Mouse (Mus musculus): ENCODE results near the gene 1700066M21Rik. TPM values are rescaled to one million over a fixed set of nuclear protein-coding genes. Genes with fewer than 3 reads are reported as not detected.

1700066M21Rik gene
- polyA plus RNA-seq, 1 experiment from 2014 or later, result 7.9 TPM

DNA sequence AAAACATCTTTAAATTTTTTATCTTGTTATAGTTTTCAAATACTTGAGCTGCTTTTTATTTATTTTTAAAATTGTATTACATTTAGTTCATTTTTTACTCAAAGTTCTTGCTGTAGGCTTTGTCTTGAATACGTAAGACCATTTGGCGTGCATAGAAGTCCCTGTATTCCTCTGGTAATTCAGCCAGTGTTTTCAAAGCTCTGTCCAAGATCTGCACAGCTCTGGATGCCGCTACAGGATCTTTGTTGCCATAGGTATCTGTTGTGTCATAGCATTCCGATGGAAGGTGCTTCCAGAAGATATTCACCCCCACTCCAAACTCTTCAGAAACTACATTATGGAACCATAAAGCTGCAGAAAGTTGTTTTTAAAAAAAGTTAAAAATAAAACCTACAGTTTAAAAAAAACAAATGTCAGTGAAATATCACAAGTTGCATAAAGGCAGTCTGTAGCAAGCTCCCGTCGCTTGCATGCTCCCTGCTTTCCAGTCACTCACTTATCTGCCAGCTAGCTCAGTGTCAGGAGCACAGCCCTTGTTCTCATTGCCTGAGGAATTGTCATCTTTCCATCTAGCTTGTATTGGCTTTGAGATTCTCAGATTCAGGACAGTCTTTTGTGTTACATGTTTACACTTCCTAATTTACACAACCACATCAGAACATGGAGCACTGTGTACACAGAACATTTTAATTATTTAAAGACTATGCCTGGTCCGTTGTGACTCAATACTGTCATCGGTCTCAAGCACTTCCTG is 11.2 kb downstream of the 1700066M21Rik start:
- Histone ChIP-seq H3K36me3 (ENCODE audit: control insufficient read depth, insufficient read depth) (peaks cover 13% of the 10 kb centered on the region; the same call in 1 of the 2 replicates), H3K27me3 (ENCODE audit: control insufficient read depth, insufficient read depth, low read length) (no peaks in the 10 kb centered on the region), H3K4me1 (ENCODE audit: control insufficient read depth, insufficient read depth, low read length) (no peaks in the 10 kb centered on the region), H3K9ac (ENCODE audit: low read length) (no peak overlapping the region), H3K4me2 (ENCODE audit: low read depth, low read length) (no peak overlapping the region), H3K9me3 (replicated peaks; ENCODE audit: control insufficient read depth, low read length) (no peaks in the 10 kb centered on the region), H3K27ac (ENCODE audit: low read length) (no peak overlapping the region), H3K4me3 (ENCODE audit: low read length) (no peak overlapping the region)
- ATAC-seq (replicated peaks; ENCODE audit: extremely low read depth, insufficient read depth, low FRiP score), result no peak
- 86% methylated on average over 8 of the region's 8 CpGs for WGBS

DNA sequence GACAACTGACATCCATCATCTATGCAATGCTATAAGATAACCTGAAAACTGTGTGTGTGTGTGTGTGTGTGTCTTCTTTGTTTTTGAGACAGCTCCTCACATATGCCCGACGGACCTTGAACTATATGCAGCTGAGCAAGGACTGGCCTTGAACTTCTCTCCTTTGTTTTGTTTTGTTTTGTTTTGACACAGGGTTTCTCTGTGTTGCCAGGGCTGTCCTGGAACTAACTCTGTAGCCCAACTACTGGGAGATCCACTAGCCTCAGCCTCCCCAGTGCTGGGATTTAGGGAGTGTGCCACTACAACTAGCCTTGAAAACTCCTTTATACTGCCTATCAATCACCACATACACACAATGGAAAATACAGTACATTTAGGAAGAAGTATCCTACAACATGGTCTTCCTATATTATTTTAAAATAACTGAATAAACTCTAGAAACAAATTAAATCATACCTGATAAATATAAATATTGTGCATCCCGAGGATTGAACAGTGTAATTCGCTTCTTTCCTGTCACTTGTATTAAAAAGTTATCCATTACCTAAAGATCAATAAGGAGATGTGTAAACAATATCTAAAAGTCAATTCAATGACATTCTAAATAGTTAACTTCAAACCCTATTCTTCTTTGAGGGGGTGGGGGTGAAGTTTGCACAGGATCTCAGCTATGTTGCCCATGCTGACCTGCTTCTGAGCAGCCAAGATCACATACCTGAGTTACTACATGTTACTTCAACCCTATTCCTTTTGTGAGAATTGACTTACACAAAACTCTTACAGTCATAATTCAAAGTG is 13.8 kb downstream of the 1700066M21Rik start:
- Histone ChIP-seq H3K36me3 (ENCODE audit: control insufficient read depth, insufficient read depth) (peaks cover 21% of the 10 kb centered on the region), H3K4me1 (ENCODE audit: control insufficient read depth, insufficient read depth, low read length) (no peaks in the 10 kb centered on the region), H3K9me3 (replicated peaks; ENCODE audit: control insufficient read depth, low read length) (no peaks in the 10 kb centered on the region), H3K27ac (ENCODE audit: low read length) (no peak overlapping the region), H3K27me3 (ENCODE audit: control insufficient read depth, insufficient read depth, low read length) (no peaks in the 10 kb centered on the region), H3K4me3 (ENCODE audit: low read length) (no peak overlapping the region), H3K4me2 (ENCODE audit: low read depth, low read length) (no peak overlapping the region), H3K9ac (ENCODE audit: low read length) (no peak overlapping the region)
- no peak for ATAC-seq (replicated peaks; ENCODE audit: extremely low read depth, insufficient read depth, low FRiP score)
- 89% methylated on average over 4 of the region's 4 CpGs for WGBS

DNA sequence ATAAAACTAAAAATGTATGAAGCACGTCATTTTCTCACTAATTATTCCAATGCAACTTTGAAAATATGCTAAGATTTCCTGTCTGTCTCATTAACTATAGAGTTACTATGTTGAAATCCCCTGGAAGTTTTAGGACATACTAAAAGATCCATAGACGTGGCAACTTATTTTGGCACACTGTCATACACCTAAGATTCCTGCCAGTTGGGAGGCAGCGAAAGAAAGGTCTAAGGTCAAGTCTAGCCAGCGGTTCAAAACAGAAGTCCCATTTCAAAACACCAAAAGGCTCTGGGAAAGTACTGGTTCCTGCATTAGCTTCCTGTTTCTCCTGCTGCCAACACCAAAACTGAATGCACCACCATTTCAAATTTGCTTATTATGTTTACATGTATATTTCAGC is 15.0 kb downstream of the 1700066M21Rik start:
- no peak for ATAC-seq (replicated peaks; ENCODE audit: extremely low read depth, insufficient read depth, low FRiP score)
- 81% methylated on average over 4 of the region's 4 CpGs for WGBS
- no peak overlapping the region for H3K9ac ChIP-seq (ENCODE audit: low read length)
- no peaks in the 10 kb centered on the region for H3K27me3 ChIP-seq (ENCODE audit: control insufficient read depth, insufficient read depth, low read length)
- H3K36me3 ChIP-seq (ENCODE audit: control insufficient read depth, insufficient read depth), result peaks cover 23% of the 10 kb centered on the region
- H3K9me3 ChIP-seq (replicated peaks; ENCODE audit: control insufficient read depth, low read length), result no peaks in the 10 kb centered on the region
- H3K27ac ChIP-seq (ENCODE audit: low read length), result no peak overlapping the region
- no peaks in the 10 kb centered on the region for H3K4me1 ChIP-seq (ENCODE audit: control insufficient read depth, insufficient read depth, low read length)
- no peak overlapping the region for H3K4me3 ChIP-seq (ENCODE audit: low read length)
- no peak overlapping the region for H3K4me2 ChIP-seq (ENCODE audit: low read depth, low read length)

DNA sequence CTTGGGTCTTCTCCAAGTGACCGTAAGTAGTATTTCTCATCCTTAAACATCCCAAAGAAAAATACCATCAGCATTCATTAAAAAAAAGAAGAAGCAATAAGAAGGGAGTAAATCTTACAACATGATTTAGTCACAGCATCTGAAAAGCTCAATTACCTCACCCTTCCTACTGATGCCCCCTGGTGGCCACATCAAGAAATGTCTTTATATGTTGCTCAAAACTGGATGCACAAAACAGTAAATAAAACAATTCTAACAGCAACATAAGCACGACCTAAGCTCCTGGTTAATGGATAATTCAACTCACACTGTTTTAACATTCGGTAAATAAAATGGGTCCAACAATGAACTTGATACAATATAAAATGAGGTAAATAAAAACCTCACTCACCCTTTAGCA is 16.6 kb downstream of the 1700066M21Rik start:
- WGBS, result 59% methylated on average over 3 of the region's 3 CpGs

DNA sequence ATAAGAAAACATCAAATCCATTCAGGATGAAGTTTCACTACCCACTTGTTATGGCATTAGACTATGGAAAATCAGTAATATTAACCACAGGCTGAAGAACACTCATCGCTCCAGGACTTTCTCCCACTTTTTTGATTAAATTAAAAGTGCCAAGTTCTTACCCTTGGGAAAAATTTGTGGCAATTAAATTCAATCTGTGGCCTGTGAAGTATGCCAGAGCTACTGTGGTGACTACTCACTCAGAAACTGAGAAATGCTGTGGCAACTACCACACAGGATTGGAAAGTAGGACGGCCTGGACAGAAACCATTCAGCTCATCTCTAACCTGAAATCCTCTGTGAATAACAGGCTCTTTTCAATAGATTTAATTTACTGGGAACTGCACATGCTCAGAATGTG is 22.9 kb downstream of the 1700066M21Rik start:
- Histone ChIP-seq H3K4me3 (ENCODE audit: low read length) (no peak overlapping the region), H3K4me1 (ENCODE audit: control insufficient read depth, insufficient read depth, low read length) (0 out of 2 replicates have a peak, but pooled peaks cover under 1% of the 10 kb centered on the region), H3K27me3 (ENCODE audit: control insufficient read depth, insufficient read depth, low read length) (no peaks in the 10 kb centered on the region), H3K27ac (ENCODE audit: low read length) (no peak overlapping the region), H3K36me3 (ENCODE audit: control insufficient read depth, insufficient read depth) (peaks cover 17% of the 10 kb centered on the region), H3K4me2 (ENCODE audit: low read depth, low read length) (no peak overlapping the region), H3K9me3 (replicated peaks; ENCODE audit: control insufficient read depth, low read length) (no peaks in the 10 kb centered on the region), H3K9ac (ENCODE audit: low read length) (no peak overlapping the region)
- no peak for ATAC-seq (replicated peaks; ENCODE audit: extremely low read depth, insufficient read depth, low FRiP score)
- WGBS, result 92% methylated on average over 2 of the region's 2 CpGs

More for the DNA sequence above, 16.6 kb downstream of the 1700066M21Rik start:
- Histone ChIP-seq H3K4me1 (ENCODE audit: control insufficient read depth, insufficient read depth, low read length) (no peaks in the 10 kb centered on the region), H3K4me3 (ENCODE audit: low read length) (no peak overlapping the region), H3K9me3 (replicated peaks; ENCODE audit: control insufficient read depth, low read length) (no peaks in the 10 kb centered on the region), H3K27ac (ENCODE audit: low read length) (no peak overlapping the region), H3K36me3 (ENCODE audit: control insufficient read depth, insufficient read depth) (peaks cover 21% of the 10 kb centered on the region), H3K4me2 (ENCODE audit: low read depth, low read length) (no peak overlapping the region), H3K9ac (ENCODE audit: low read length) (no peak overlapping the region), H3K27me3 (ENCODE audit: control insufficient read depth, insufficient read depth, low read length) (no peaks in the 10 kb centered on the region)
- no peak for ATAC-seq (replicated peaks; ENCODE audit: extremely low read depth, insufficient read depth, low FRiP score)

DNA sequence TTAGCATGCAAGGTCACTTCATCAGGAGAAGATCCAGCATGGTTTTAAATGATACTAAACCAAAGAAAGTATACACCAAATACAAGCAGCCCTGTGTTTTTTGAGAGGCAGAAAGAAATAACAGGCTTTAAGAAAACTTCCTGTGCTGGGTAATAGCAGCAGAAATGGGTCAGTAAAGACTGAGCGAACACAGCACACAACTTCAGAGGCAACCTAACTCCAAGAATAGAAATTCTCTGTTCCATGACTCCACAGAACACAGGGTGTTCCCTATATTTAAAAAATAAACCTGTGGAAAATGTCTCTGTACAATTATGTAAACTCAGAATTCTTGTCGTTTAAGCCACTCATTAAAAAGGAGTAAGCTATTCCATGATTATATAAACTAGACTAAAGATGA is 23.5 kb downstream of the 1700066M21Rik start:
- Histone ChIP-seq H3K9me3 (replicated peaks; ENCODE audit: control insufficient read depth, low read length) (no peaks in the 10 kb centered on the region), H3K27ac (ENCODE audit: low read length) (no peak overlapping the region), H3K36me3 (ENCODE audit: control insufficient read depth, insufficient read depth) (peaks cover 14% of the 10 kb centered on the region), H3K4me1 (ENCODE audit: control insufficient read depth, insufficient read depth, low read length) (peaks cover 4% of the 10 kb centered on the region; the same call in 1 of the 2 replicates), H3K9ac (ENCODE audit: low read length) (no peak overlapping the region), H3K4me3 (ENCODE audit: low read length) (no peak overlapping the region), H3K4me2 (ENCODE audit: low read depth, low read length) (no peak overlapping the region), H3K27me3 (ENCODE audit: control insufficient read depth, insufficient read depth, low read length) (no peaks in the 10 kb centered on the region)
- no peak for ATAC-seq (replicated peaks; ENCODE audit: extremely low read depth, insufficient read depth, low FRiP score)
- 93% methylated on average over 2 of the region's 2 CpGs for WGBS

DNA sequence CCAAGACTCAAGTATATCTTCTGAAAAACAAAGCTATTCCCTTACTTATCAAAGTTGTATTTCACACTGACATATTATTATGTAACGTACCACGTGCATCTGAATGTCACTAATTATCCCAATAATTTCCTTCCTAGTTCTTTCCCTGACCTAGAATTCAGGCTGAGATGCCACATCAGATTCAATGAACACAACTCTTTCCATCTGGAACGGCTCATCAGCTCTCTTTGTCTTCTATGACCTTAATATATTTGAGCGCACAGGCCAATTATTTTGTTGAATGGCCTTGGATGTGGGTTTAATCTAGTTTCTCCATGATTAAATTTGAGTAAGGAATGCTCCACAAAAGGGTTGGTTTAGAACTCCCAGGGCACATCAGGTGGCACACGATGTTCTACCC is 24.7 kb downstream of the 1700066M21Rik start:
- ATAC-seq (replicated peaks; ENCODE audit: extremely low read depth, insufficient read depth, low FRiP score), result no peak
- peaks cover 4% of the 10 kb centered on the region; the same call in 1 of the 2 replicates for H3K4me1 ChIP-seq (ENCODE audit: control insufficient read depth, insufficient read depth, low read length)
- H3K4me2 ChIP-seq (ENCODE audit: low read depth, low read length), result no peak overlapping the region
- no peak overlapping the region for H3K9ac ChIP-seq (ENCODE audit: low read length)
- no peaks in the 10 kb centered on the region for H3K27me3 ChIP-seq (ENCODE audit: control insufficient read depth, insufficient read depth, low read length)
- no peak overlapping the region for H3K27ac ChIP-seq (ENCODE audit: low read length)
- WGBS, result 91% methylated on average over 5 of the region's 5 CpGs
- H3K36me3 ChIP-seq (ENCODE audit: control insufficient read depth, insufficient read depth), result peaks cover 10% of the 10 kb centered on the region; the same call in 1 of the 2 replicates
- no peak overlapping the region for H3K4me3 ChIP-seq (ENCODE audit: low read length)
- no peaks in the 10 kb centered on the region for H3K9me3 ChIP-seq (replicated peaks; ENCODE audit: control insufficient read depth, low read length)

DNA sequence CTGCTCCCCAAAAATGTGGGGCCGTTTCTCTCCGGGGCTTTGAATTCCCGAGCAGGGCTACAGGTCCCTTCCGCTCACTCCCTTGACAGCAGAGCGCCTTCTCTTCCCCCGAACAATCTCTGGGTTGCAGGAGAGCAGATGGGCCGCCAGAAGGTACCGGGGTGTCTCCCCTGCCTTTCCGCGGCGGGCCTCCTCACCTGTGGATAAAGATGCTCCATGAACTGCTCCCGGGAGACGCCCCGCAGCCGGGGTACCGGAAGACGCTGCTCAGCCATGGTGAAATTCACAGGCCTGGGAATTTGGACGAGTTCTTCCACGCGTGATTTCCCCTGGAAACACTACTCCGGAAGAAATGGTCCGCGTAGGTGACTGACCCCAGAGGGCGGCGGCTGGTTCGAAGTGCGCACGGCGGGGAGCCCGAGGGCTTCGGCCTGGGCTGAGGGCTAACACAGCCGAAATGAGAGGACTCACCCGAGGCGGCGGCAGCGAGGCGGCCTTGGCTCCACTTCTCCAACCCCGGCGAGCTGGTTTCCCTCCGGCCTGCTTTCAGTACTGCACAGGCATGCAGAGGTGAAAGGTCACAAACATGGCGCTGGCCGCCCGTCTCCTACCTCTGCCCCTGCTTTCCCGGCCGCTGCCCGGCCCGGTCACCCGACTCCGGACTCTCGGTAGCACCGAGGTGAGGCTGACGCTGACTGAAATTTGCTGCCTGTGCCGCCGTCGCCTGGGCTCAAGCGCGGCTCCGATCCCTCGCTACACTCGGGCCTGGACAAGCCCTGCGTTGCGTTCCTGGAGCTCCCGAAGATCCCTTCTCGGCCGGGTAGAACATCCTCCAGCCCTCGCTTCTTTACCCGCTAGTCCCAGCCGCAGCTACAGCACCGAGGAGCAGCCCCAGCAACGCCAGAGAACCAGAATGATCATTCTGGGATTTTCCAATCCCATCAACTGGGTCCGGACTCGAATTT is 29.0 kb downstream of the 1700066M21Rik start, which contains the start of the genes Maip1 and Tyw5:
Gene Maip1, plus strand, starts transcription at position 142 of the 965 bp plus-strand sequence.
Gene Tyw5, minus strand, starts transcription at position 915 of the 965 bp plus-strand sequence.
- H3K4me3 ChIP-seq (ENCODE audit: low read length), result peak within 1 kb of the TSS; percentile 92
- peak within 1 kb of the TSS; percentile 80 for H3K4me2 ChIP-seq (ENCODE audit: low read depth, low read length)
- peaks cover 21% of the 10 kb centered on the region for H3K4me1 ChIP-seq (ENCODE audit: control insufficient read depth, insufficient read depth, low read length)
- H3K27ac ChIP-seq (ENCODE audit: low read length), result peak within 1 kb of the TSS; percentile 97
- peak within 1 kb of the TSS; percentile 89 for H3K9ac ChIP-seq (ENCODE audit: low read length)
- no peaks in the 10 kb centered on the region for H3K9me3 ChIP-seq (replicated peaks; ENCODE audit: control insufficient read depth, low read length)
- ATAC-seq (replicated peaks; ENCODE audit: extremely low read depth, insufficient read depth, low FRiP score), result peak; percentile 89
- under 1% methylated on average over 72 of the region's 72 CpGs for WGBS
- H3K27me3 ChIP-seq (ENCODE audit: control insufficient read depth, insufficient read depth, low read length), result no peaks in the 10 kb centered on the region
- H3K36me3 ChIP-seq (ENCODE audit: control insufficient read depth, insufficient read depth), result no peaks in the 10 kb centered on the region; the same call in 1 of the 2 replicates

Data from heart, embryonic 16.5 days (tissue).